Mouse (Mus musculus) hindbrain, embryonic 10.5 days (tissue): ENCODE measurements around the gene Cdk19. TPM values are rescaled to one million over a fixed set of nuclear protein-coding genes. Genes with fewer than 3 reads are reported as not detected.
A peak's percentile ranks its signal among the peaks of the same experiment; 100 is the strongest.

Source experiments
- DNase-seq: peaks from one replicate; pipeline ENCODE4 v3.0.0-alpha.2; 2017; ENCODE audit warnings: low spot score
- H3K27ac ChIP-seq: fragments of 300-500 bp; sonication (generic); 2 replicates; pipeline ENCODE4 v1.5.1; 2016; ENCODE audit warnings: mild to moderate bottlenecking, moderate library complexity
- H3K27me3 ChIP-seq: fragments of 300-500 bp; sonication (generic); 2 replicates; pipeline ENCODE4 v1.6.1; 2016; ENCODE audit warnings: mild to moderate bottlenecking; ENCODE audit not compliant: poor library complexity, insufficient read depth, severe bottlenecking
- H3K36me3 ChIP-seq: fragments of 300-500 bp; sonication (generic); 2 replicates; pipeline ENCODE4 v1.6.1; 2016; ENCODE audit warnings: mild to moderate bottlenecking, moderate library complexity
- H3K4me1 ChIP-seq: fragments of 300-500 bp; sonication (generic); replicated peaks from 2 replicates; pipeline ENCODE4 v1.6.1; 2016; ENCODE audit warnings: mild to moderate bottlenecking
- H3K4me3 ChIP-seq: fragments of 300-500 bp; sonication (generic); 2 replicates; pipeline ENCODE4 v1.5.1; 2016; ENCODE audit warnings: mild to moderate bottlenecking, moderate library complexity
- H3K9me3 ChIP-seq: fragments of 300-500 bp; sonication (generic); 2 replicates; pipeline ENCODE4 v1.6.1; 2016; ENCODE audit warnings: mild to moderate bottlenecking, moderate library complexity
- WGBS: fragments of 180-500 bp; shearing (Covaris S2); methylation state at CpG from one replicate; pipeline ENCODE4 v1.1.7; 2016; 5-methylcytosine and 5-hydroxymethylcytosine counted together
- polyA plus RNA-seq: library from polyadenylated mRNA; unstranded; fragments of >200 nt; fragmentation: Nextera tagmentation; extraction: Ambion mirVana; gene quantifications from 2 replicates; pipeline ENCODE4 v1.2.1, GENCODE M21; 2016

The Cdk19 gene
- polyA plus RNA-seq, 1 experiment from 2014 or later: 7.0 TPM

DNA sequence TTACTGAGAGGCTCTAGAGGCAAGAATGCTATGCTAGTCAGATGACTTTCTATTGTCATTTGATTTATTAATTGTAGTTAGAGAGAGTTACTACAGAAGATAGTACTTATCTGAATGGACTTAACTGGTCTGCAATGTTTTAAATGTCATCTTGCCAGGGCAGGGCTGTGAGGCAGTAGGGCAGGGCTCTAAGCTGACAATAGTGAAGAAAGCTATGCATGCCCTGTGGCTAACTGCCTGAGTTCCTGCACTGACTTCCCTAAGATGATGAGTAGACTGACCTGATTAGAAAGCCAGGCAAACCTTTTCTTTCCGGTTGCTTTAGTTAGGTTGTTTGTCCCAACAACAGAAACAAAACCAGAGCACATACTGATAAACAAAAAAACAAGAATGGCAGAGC, 102.7 kb downstream of the Cdk19 start:
- DNase-seq: no peak
- Histone ChIP-seq H3K4me1 (peaks cover 40% of the 10 kb centered on the region), H3K27ac (0 out of 2 replicates have a peak overlapping the region, but pooled peaks have one; percentile 16), H3K36me3 (peaks cover 15% of the 10 kb centered on the region), H3K27me3 (no peaks in the 10 kb centered on the region), H3K4me3 (no peak overlapping the region), H3K9me3 (0 out of 2 replicates have a peak, but pooled peaks cover 3% of the 10 kb centered on the region)
- 88% methylated on average over 1 of the region's 1 CpGs for WGBS

DNA sequence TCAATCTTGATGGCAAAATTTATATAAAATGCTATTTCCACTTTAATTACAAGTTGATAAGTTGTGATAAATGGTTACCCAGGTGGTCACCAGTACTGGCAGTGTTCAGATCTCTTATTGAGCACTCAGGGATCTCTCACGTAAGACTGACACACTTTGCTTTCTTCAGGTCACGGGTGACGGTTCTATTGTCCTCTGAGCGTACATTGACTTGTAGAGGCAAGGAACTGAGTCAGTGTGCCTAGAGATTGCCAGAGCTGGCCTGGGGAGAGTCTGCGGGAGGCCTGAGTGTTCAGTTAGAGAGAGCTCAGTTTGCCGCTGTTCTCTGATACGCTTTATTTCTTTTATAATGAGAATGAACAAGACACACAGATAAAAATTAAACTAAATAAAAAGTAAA, 104.0 kb downstream of the Cdk19 start:
- 21% methylated on average over 7 of the region's 7 CpGs for WGBS
- H3K27me3 ChIP-seq: no peaks in the 10 kb centered on the region
- H3K27ac ChIP-seq: peak overlapping the region; percentile 73
- 0 out of 2 replicates have a peak, but pooled peaks cover 3% of the 10 kb centered on the region for H3K9me3 ChIP-seq
- peaks cover 10% of the 10 kb centered on the region for H3K36me3 ChIP-seq
- peaks cover 52% of the 10 kb centered on the region for H3K4me1 ChIP-seq
- no peak overlapping the region for H3K4me3 ChIP-seq
- DNase-seq: peak; percentile 27

DNA sequence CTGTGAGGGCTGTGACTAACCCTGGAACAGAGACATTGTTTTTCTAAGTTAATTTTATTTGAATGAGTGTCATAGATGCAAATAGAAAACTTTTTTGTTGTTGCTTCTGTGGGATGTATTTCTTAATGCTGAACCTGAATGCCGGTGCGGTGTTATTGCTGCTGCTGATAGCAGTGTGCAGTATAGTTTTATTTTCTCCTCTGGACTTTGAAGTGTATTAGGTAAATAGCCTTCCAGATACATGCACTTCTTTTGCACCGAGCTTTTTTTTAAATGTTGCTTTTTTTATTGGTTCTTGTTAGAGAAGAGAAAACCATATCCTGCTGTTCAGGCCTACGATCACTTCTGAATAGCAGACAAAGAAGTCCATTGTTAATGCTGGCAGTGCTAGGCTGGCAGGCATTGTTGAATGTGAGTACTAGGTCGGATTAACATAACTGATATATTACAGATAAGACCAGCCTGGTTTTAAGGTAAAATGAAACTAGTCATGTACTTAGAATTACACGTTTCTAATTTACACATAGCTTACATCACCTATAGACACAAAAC, 104.5 kb downstream of the Cdk19 start:
- Histone ChIP-seq H3K4me1 (peaks cover 52% of the 10 kb centered on the region), H3K27ac (peak overlapping the region; percentile 73), H3K27me3 (no peaks in the 10 kb centered on the region), H3K36me3 (0 out of 2 replicates have a peak, but pooled peaks cover 7% of the 10 kb centered on the region), H3K4me3 (no peak overlapping the region), H3K9me3 (0 out of 2 replicates have a peak, but pooled peaks cover 3% of the 10 kb centered on the region)
- WGBS: 29% methylated on average over 6 of the region's 6 CpGs
- no peak for DNase-seq

DNA sequence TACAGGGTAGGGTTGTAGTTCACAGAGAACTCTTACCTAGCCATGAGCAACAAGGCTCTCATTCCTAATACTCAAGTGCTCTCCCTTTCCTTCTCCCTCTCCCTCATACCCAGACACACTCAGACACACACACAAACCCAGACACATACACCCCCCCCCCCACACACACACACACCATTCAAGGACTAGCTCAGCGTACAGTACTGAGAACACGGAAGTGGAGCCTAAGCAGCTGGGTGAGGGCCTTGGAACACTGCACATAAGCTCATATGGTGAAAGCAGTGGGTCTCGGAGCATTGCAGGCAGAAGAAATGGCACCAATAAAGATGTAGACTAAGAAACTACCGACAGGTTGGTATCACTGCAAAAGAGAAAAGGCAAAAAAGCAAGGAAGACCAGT, 105.2 kb downstream of the Cdk19 start:
- Histone ChIP-seq H3K27me3 (no peaks in the 10 kb centered on the region), H3K4me1 (peaks cover 52% of the 10 kb centered on the region), H3K36me3 (0 out of 2 replicates have a peak, but pooled peaks cover 7% of the 10 kb centered on the region), H3K27ac (peak overlapping the region; percentile 47; the same call in 1 of the 2 replicates), H3K9me3 (0 out of 2 replicates have a peak, but pooled peaks cover 3% of the 10 kb centered on the region), H3K4me3 (no peak overlapping the region)
- 94% methylated on average over 4 of the region's 4 CpGs for WGBS
- no peak for DNase-seq

DNA sequence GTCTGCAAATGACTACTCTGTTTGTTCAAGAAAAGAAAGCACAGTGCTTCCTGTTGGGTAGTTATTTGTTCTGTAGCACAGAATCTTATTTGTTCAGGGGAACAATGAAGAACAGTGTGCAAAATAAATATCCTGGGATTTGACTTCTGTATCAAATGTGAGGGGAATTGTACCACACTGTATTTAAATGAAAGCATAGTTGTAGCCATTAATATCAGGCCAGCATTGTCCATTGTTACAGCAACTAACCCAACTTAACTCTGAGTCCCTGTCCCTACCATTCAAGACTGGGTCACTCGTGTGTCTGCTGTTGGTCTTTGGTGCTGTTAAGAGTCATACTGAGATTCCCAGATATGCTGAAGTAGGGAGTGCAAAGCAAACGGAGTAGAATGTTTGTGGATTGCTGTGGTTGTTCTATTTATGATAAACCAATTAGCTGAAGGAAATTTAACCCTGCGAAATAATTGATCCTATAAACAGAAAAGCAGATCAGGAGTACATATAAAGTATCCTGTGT, 106.8 kb downstream of the Cdk19 start:
- 65% methylated on average over 3 of the region's 3 CpGs for WGBS
- H3K4me1 ChIP-seq: peaks cover 52% of the 10 kb centered on the region

DNA sequence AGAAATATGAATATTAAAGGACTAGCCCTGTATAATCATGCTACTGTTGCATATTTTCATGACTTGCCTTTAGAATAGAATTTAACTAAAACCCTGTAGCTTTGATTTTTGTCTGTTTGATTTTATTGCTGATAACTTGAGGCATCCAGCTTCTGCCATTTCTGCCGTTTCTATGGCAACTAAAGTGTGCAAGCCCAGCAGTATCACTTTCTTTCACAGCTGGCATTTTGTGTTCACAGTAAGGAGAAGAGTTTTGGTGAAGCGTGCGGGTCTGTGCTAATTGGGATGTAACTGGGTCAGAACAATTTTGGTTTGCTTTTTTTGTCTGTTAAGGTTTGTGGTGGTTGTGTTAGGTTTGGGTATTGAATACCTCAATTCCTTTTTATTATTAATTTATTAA, 107.3 kb downstream of the Cdk19 start:
- peaks cover 55% of the 10 kb centered on the region for H3K4me1 ChIP-seq
- 0 out of 2 replicates have a peak, but pooled peaks cover 3% of the 10 kb centered on the region for H3K9me3 ChIP-seq
- DNase-seq: no peak
- H3K27ac ChIP-seq: no peak overlapping the region
- WGBS: 43% methylated on average over 3 of the region's 3 CpGs
- H3K36me3 ChIP-seq: 0 out of 2 replicates have a peak, but pooled peaks cover 4% of the 10 kb centered on the region
- H3K27me3 ChIP-seq: no peaks in the 10 kb centered on the region
- no peak overlapping the region for H3K4me3 ChIP-seq

More for the DNA sequence above, 106.8 kb downstream of the Cdk19 start:
- no peak overlapping the region for H3K4me3 ChIP-seq
- DNase-seq: no peak
- 0 out of 2 replicates have a peak, but pooled peaks cover 3% of the 10 kb centered on the region for H3K9me3 ChIP-seq
- H3K27me3 ChIP-seq: no peaks in the 10 kb centered on the region
- no peak overlapping the region for H3K27ac ChIP-seq
- H3K36me3 ChIP-seq: 0 out of 2 replicates have a peak, but pooled peaks cover 4% of the 10 kb centered on the region

DNA sequence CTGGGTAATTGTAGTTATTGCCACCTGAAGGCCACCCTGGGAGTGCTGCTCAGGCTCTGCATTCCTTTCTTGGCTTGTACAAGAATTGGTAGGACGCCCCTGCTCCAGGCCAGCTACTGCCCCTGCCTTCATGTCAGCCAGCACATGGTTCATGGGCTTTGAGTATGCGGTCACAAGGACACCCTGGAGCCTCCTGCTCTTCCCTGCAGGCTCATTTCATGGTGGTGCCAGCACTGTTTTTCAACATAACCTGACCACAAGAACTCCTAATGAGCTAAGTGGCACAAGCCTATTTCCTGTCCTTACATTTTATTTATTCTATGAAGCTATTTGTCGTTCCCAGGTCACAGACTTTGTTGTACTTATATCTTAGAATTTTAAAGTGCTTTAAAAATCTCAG, 107.9 kb downstream of the Cdk19 start:
- Histone ChIP-seq H3K27ac (no peak overlapping the region), H3K9me3 (0 out of 2 replicates have a peak, but pooled peaks cover 2% of the 10 kb centered on the region), H3K4me1 (peaks cover 61% of the 10 kb centered on the region), H3K27me3 (no peaks in the 10 kb centered on the region), H3K36me3 (0 out of 2 replicates have a peak, but pooled peaks cover 2% of the 10 kb centered on the region), H3K4me3 (no peak overlapping the region)
- DNase-seq: no peak
- 56% methylated on average over 3 of the region's 3 CpGs for WGBS

DNA sequence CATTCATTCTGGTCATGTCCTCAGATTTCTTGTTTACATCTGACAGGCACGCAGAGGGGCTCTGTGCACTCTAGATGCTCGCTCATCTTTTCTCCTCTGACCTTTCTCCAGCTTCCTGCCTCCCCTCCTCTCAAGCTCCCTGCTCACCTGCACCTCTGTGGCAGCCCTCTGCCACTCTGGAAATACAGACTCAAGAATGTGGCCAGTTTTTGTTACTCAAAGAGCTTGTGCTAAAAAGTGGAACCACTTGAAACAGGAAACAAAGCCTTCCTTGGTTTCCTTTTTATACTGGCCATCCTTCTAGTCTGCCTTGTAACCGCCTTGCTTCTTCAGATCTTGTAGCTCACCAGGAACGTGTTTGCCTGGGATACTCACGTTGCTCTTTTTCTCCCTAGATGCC, 108.6 kb downstream of the Cdk19 start:
- no peak for DNase-seq
- peaks cover 59% of the 10 kb centered on the region for H3K4me1 ChIP-seq
- H3K4me3 ChIP-seq: no peak overlapping the region
- H3K36me3 ChIP-seq: no peaks in the 10 kb centered on the region
- H3K27ac ChIP-seq: no peak overlapping the region
- H3K9me3 ChIP-seq: no peaks in the 10 kb centered on the region
- WGBS: 56% methylated on average over 5 of the region's 5 CpGs
- H3K27me3 ChIP-seq: no peaks in the 10 kb centered on the region

DNA sequence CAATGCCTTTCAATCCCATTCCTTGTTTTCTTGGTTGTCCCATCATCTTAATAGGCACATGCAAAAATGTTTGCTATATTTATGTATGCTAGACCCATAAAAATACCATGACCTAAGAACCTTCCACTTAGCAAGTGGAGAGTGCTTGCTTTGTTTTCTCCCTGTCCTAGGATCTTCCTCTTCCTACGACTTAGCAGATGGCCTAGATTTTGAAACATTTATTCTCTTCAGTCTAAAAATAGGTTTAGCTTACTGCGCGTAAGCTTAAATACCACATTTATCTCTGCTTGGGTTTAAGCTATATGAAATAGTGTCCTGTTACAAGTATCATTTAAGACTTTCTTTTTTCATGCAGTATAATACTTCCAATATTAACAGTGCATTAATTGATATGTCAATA, 109.1 kb downstream of the Cdk19 start:
- no peaks in the 10 kb centered on the region for H3K36me3 ChIP-seq
- no peak for DNase-seq
- H3K27ac ChIP-seq: no peak overlapping the region
- WGBS: 89% methylated on average over 3 of the region's 3 CpGs
- no peaks in the 10 kb centered on the region for H3K9me3 ChIP-seq
- no peak overlapping the region for H3K4me3 ChIP-seq
- H3K4me1 ChIP-seq: peaks cover 54% of the 10 kb centered on the region
- H3K27me3 ChIP-seq: no peaks in the 10 kb centered on the region

DNA sequence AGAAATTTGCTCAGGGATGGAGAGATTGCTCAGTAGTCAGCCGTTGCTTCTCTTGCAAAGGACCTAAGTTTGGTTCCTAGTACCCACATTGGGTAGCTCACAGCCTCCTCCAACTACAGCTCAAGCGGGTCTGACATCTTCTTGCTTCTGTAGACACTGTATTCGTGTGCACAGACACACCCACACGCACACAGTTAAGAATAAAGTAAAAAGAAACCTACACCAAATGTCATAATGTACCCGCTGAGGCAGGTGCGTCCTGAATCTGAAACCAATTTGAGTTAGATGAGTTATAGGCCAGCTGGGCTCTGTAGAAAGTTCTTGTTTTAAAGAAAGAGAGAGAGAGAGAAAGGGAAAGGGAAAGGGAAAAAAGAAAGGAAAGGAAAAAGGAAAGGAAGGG, 110.2 kb downstream of the Cdk19 start:
- no peak overlapping the region for H3K27ac ChIP-seq
- H3K9me3 ChIP-seq: no peaks in the 10 kb centered on the region
- no peak for DNase-seq
- H3K4me1 ChIP-seq: peaks cover 43% of the 10 kb centered on the region
- 92% methylated on average over 6 of the region's 6 CpGs for WGBS
- no peaks in the 10 kb centered on the region for H3K27me3 ChIP-seq
- H3K36me3 ChIP-seq: peaks cover 5% of the 10 kb centered on the region; the same call in 1 of the 2 replicates
- no peak overlapping the region for H3K4me3 ChIP-seq

DNA sequence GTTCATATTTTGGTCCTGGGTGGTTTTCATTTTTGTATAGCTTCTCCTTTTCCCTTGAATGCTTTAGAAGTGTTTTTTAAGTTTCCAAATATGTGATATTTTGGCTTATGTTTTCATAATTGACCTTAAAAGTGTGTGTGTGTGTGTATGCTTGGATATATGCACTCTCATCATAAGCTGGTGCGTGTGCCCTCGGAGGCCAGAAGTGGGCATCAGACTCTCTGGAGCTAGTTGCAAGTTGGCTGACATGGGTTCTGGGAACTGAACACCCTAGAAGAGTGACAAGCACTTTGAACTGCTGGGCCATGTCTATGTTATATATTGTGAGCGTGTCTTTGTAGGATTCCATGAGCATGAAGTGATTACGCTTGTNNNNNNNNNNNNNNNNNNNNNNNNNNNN, 110.8 kb downstream of the Cdk19 start:
- Histone ChIP-seq H3K9me3 (no peaks in the 10 kb centered on the region), H3K27ac (no peak overlapping the region), H3K27me3 (no peaks in the 10 kb centered on the region), H3K4me1 (peaks cover 38% of the 10 kb centered on the region), H3K4me3 (no peak overlapping the region), H3K36me3 (peaks cover 5% of the 10 kb centered on the region; the same call in 1 of the 2 replicates)
- DNase-seq: no peak
- 94% methylated on average over 4 of the region's 4 CpGs for WGBS

DNA sequence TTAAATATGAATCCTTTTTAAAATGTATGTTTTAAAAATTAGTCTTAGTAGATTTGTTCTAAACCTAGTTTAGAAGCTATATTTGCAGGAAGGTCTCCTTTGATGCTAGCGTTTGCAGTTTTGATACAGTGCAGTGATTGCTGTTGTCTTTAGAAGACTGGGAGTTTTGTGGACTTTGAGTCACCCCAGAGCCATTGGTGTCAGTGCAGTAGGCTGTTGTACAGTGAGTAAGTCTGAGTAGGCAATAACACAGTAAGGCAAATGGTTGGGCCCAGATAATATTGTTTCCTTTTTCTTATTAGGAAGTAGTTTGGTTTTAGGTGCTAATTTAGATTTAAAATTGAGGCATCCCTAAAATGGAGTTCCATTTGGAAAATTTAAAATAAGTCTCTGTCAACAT, 117.8 kb downstream of the Cdk19 start:
- peaks cover 5% of the 10 kb centered on the region for H3K4me1 ChIP-seq
- peaks cover 14% of the 10 kb centered on the region for H3K36me3 ChIP-seq
- H3K27me3 ChIP-seq: no peaks in the 10 kb centered on the region
- H3K9me3 ChIP-seq: no peaks in the 10 kb centered on the region
- no peak for DNase-seq
- H3K27ac ChIP-seq: no peak overlapping the region
- WGBS: 99% methylated on average over 1 of the region's 1 CpGs
- H3K4me3 ChIP-seq: no peak overlapping the region

DNA sequence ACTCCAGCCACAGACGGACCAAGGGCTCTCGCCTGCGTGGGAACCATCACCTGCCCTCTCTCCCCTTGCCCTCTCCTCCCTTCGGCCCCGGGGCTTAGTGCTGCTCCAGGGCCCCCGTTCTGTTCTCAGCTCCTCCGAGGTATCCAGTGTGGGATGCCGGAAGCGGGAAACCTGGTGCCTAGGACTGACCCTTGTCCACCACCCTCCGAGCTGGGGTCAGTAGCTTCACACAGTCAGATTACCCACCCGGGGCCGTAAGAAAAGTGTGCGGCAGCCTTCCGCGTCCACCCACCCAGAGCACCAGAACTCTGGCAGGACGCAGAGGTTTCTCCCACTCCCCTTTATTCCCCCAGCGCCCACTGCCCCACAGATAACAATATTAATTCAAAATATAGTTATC, 119.8 kb downstream of the Cdk19 start:
- Histone ChIP-seq H3K4me3 (no peak overlapping the region), H3K4me1 (0 out of 2 replicates have a peak, but pooled peaks cover 4% of the 10 kb centered on the region), H3K27me3 (no peaks in the 10 kb centered on the region), H3K36me3 (peaks cover 13% of the 10 kb centered on the region), H3K27ac (no peak overlapping the region), H3K9me3 (no peaks in the 10 kb centered on the region)
- 88% methylated on average over 17 of the region's 17 CpGs for WGBS
- no peak for DNase-seq
